Mouse (Mus musculus) limb, embryonic 14.5 days (tissue): ENCODE results near the gene Gm21874. TPM values are rescaled to one million over a fixed set of nuclear protein-coding genes. Genes with fewer than 3 reads are reported as not detected.
"Not testable (repeated sequence)": the region's sequence is repeated elsewhere in the genome, so short reads cannot be mapped to it uniquely, and the experiment has no call there.

Source experiments
- ATAC-seq: fragments of 200-750 bp; cut with Nextera tagmentation; 2 replicates; pipeline ENCODE4 v1.8.0; 2017; ENCODE audit warnings: low read depth, moderate number of reproducible peaks, moderate TSS enrichment; ENCODE audit not compliant: low FRiP score
- DNase-seq: peaks from one replicate; pipeline ENCODE4 v3.0.0-alpha.2; 2015; ENCODE audit warnings: low spot score
- H3K27ac ChIP-seq: fragments of 300-500 bp; sonication (generic); replicated peaks from 2 replicates; pipeline ENCODE4 v1.5.1; 2014; ENCODE audit warnings: low read depth, mild to moderate bottlenecking, low read length, moderate library complexity, mixed read lengths
- H3K27me3 ChIP-seq: fragments of 300-500 bp; sonication (generic); 2 replicates; pipeline ENCODE4 v1.6.1; 2014; ENCODE audit warnings: low read length, mixed read lengths; ENCODE audit not compliant: control insufficient read depth, insufficient read depth
- H3K36me3 ChIP-seq: fragments of 300-500 bp; sonication (generic); 2 replicates; pipeline ENCODE4 v1.6.1; 2014; ENCODE audit warnings: mild to moderate bottlenecking, low read length, moderate library complexity, mixed read lengths; ENCODE audit not compliant: control insufficient read depth, insufficient read depth
- H3K4me1 ChIP-seq: fragments of 300-500 bp; sonication (generic); 2 replicates; pipeline ENCODE4 v1.6.1; 2014; ENCODE audit warnings: antibody characterized with exemption, low read length, mixed read lengths; ENCODE audit not compliant: control insufficient read depth, insufficient read depth
- H3K4me2 ChIP-seq: fragments of 300-500 bp; sonication (generic); replicated peaks from 2 replicates; pipeline ENCODE4 v1.6.1; 2014; ENCODE audit warnings: low read depth, mild to moderate bottlenecking, low read length, moderate library complexity; ENCODE audit not compliant: severe bottlenecking
- H3K4me3 ChIP-seq: fragments of 300-500 bp; sonication (generic); replicated peaks from 2 replicates; pipeline ENCODE4 v1.5.1; 2014; ENCODE audit warnings: low read length
- H3K9ac ChIP-seq: fragments of 300-500 bp; sonication (generic); 2 replicates; pipeline ENCODE4 v1.6.1; 2014; ENCODE audit warnings: mild to moderate bottlenecking, low read depth, low read length, moderate library complexity; ENCODE audit not compliant: severe bottlenecking
- H3K9me3 ChIP-seq: fragments of 300-500 bp; sonication (generic); 2 replicates; pipeline ENCODE4 v1.6.1; 2016; ENCODE audit warnings: low read length; ENCODE audit not compliant: control insufficient read depth
- polyA plus RNA-seq, 2 experiments: library from polyadenylated mRNA; depleted of rRNA in 1 of 2; stranded (reverse) in 1 of 2; unstranded in 1 of 2; fragments of >200 nt; fragmentation: Nextera tagmentation in 1 of 2; extraction: Ambion mirVana in 1 of 2; gene quantifications; 2 replicates each; pipeline versions ENCODE4 v1.2.1 to v1.2.3; 2012 to 2014

Gene Gm21874
- polyA plus RNA-seq (2012; rRNA removed) (not detected in 2 replicates), polyA plus RNA-seq (2014; fragmentation: Nextera tagmentation; extraction: Ambion mirVana) (not detected in 2 replicates)

GRCm38 (mm10) chrY:9416048-9416447 is at the start of gene Gm21874:
Gm21874 (minus strand) TSS chrY:9416148.
- H3K36me3 ChIP-seq, DNase-seq, H3K9me3 ChIP-seq, ATAC-seq, H3K9ac ChIP-seq, H3K4me1 ChIP-seq, H3K4me3 ChIP-seq, H3K27ac ChIP-seq, H3K4me2 ChIP-seq, H3K27me3 ChIP-seq: not testable (repeated sequence)

Other genes with a start within 250 kb of the Gm21874 start
- gene Gm21721, start 214.0 kb downstream of the Gm21874 start, polyA plus RNA-seq (2012; rRNA removed), result not detected in 2 replicates
- not detected in 2 replicates for gene Gm21721, start 214.0 kb downstream of the Gm21874 start, polyA plus RNA-seq (2014; fragmentation: Nextera tagmentation; extraction: Ambion mirVana)
- gene Gm21812, start 69.0 kb downstream of the Gm21874 start, polyA plus RNA-seq (2012; rRNA removed), result not detected in 2 replicates
- not detected in 2 replicates for gene Gm21812, start 69.0 kb downstream of the Gm21874 start, polyA plus RNA-seq (2014; fragmentation: Nextera tagmentation; extraction: Ambion mirVana)